Mouse (Mus musculus): Measurements from ENCODE around the gene Olfr618.

- TF ChIP-seq CTCF (IDR thresholded peaks at IDR 0.05; ENCODE audit: control insufficient read depth, insufficient read depth, insufficient read length) (no peak), MYOD1 (IDR thresholded peaks at IDR 0.05; ENCODE audit: control insufficient read depth, insufficient read length, low read depth) (no peak)
Observed at GRCm38 (mm10) chr7:103642602-103643001, 52.7 kb downstream of the Olfr618 start, which contains the start of gene Olfr622.
